Mouse (Mus musculus) stomach, postnatal 0 days (tissue): ENCODE data around the gene Cramp1l.

Experiments used
- CTCF ChIP-seq: IDR thresholded peaks from 2 replicates; pipeline ENCODE4 v1.5.1; 2016; ENCODE audit warnings: antibody characterized with exemption, low read depth, mild to moderate bottlenecking, moderate library complexity
- EP300 ChIP-seq: optimal IDR thresholded peaks from 2 replicates; pipeline ENCODE3; 2016; ENCODE audit warnings: antibody characterized with exemption

DNA sequence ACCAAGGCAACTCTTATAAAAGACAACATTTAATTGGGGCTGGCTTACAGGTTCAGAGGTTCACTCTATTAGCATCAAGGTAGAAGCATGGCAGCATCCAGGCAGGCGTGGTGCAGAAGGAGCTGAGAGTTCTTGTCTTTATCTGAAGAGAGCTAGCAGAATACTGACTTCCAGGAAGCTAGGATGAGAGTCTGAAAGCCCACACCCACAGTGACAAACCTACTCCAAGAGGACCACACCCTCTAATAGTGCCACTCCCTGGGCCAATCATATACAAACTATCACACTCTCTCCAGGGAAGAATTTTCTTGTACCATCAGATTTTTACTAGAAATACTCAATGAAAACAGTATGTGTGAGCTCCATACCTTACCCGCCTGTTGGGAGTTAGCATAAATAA is 64.9 kb downstream of the Cramp1l start:
- TF ChIP-seq CTCF (no peak), EP300 (no peak)
